Mouse (Mus musculus) common myeloid progenitor, adult 5-6 weeks (primary cell): Measurements from ENCODE around the gene Scnn1a. TPM values are rescaled to one million over a fixed set of nuclear protein-coding genes. Genes with fewer than 3 reads are reported as not detected.

Source experiments
- ATAC-seq: replicated peaks from 2 replicates; pipeline ENCODE4 v1.8.0; 2016; ENCODE audit warnings: low read depth, mild to moderate bottlenecking, moderate TSS enrichment, inconsistent platforms; ENCODE audit not compliant: poor library complexity, severe bottlenecking
- total RNA-seq: library from RNA; stranded (forward); fragments of 200-1000, 187-1606 nt; gene quantifications from 2 replicates; pipeline ENCODE4 v1.2.3, GENCODE M21; 2017

Scnn1a gene
- total RNA-seq, 1 experiment from 2014 or later = 0.55 TPM

DNA sequence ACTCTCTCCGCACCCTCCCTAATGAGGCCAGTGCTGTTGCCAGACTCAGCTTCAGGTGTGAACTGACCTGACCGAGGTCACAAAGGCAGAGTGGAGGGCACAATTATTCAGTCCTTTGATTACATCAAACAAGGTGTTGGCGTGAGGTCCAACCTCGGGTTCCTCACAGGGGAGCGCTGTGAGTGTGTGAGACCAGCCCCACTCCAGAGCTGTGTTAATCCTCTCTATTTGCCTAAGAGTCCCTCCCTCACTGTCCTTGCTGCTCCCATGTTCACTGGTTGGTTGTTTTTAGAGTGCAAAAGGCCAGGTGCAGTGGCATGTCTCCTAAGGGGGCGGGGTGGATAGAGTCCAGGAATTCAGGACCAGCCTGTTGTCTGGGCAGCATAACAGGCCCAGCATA, 65.6 kb downstream of the Scnn1a start:
- no peak for ATAC-seq

DNA sequence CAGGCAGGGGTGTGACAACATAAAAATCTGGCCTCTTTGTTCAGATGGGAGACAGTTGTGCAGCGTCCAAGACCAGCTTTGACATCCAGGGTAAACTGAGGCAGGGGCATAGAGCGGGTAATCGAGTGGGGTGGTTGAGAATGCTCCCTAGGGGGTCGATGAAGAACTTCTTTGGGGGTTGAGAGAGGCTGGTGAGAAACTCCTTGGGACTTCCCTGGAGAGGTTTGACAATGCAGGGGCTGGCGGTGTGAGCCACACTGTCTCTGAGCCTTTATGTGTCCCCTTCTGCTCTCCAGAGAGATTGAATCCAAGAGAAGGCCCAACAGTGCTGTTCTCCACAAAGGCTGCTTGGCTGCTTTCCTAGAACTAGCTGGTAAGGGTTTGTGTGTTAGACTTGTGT, 69.4 kb downstream of the Scnn1a start:
- ATAC-seq = no peak

Other genes starting within 250 kb of the Scnn1a start
- gene Chd4, start 224.7 kb upstream of the Scnn1a start, total RNA-seq = 444 and 506 TPM in 2 replicates
- gene Nop2, start 188.8 kb upstream of the Scnn1a start, total RNA-seq = 85.9 and 92.8 TPM in 2 replicates
- 16.5 and 19.5 TPM in 2 replicates for gene Iffo1, start 175.4 kb upstream of the Scnn1a start, total RNA-seq
- 769 and 809 TPM in 2 replicates for gene Gapdh, start 154.2 kb upstream of the Scnn1a start, total RNA-seq
- gene Ncapd2, start 129.0 kb upstream of the Scnn1a start, total RNA-seq = 272 and 344 TPM in 2 replicates
- gene Mrpl51, start 128.9 kb upstream of the Scnn1a start, total RNA-seq = 97.3 and 99.1 TPM in 2 replicates
- 4.9 and 8.0 TPM in 2 replicates for gene Vamp1, start 105.1 kb upstream of the Scnn1a start, total RNA-seq
- 18.8 and 20.2 TPM in 2 replicates for gene Tapbpl, start 88.8 kb upstream of the Scnn1a start, total RNA-seq
- 66.4 and 98.2 TPM in 2 replicates for gene Cd27, start 83.6 kb upstream of the Scnn1a start, total RNA-seq
- gene Tuba3a, start 34.6 kb upstream of the Scnn1a start, total RNA-seq = not detected in 2 replicates
- gene Ltbr, start 6.8 kb upstream of the Scnn1a start, total RNA-seq = 23.2 and 25.0 TPM in 2 replicates
- gene Tnfrsf1a, start 28.7 kb downstream of the Scnn1a start, total RNA-seq = 28.3 and 33.1 TPM in 2 replicates
- not detected in 2 replicates for gene Plekhg6, start 60.1 kb downstream of the Scnn1a start, total RNA-seq
- 54.4 and 64.8 TPM in 2 replicates for gene Cd9, start 174.1 kb downstream of the Scnn1a start, total RNA-seq
- gene Vwf, start 226.1 kb downstream of the Scnn1a start, total RNA-seq = 15.3 and 16.7 TPM in 2 replicates